Mouse (Mus musculus): ENCODE data around the gene Lgals3bp. TPM values are rescaled to one million over a fixed set of nuclear protein-coding genes. Genes with fewer than 3 reads are reported as not detected.
A peak's percentile ranks its signal among the peaks of the same experiment; 100 is the strongest.

The Lgals3bp gene
- polyA plus RNA-seq, 1 experiment from 2014 or later, result 13.0 TPM

- no peak overlapping the region for H3K9ac ChIP-seq (ENCODE audit: low read depth, low read length)
- H3K27ac ChIP-seq (ENCODE audit: low read depth, low read length), result no peak overlapping the region
- H3K27me3 ChIP-seq (ENCODE audit: control insufficient read depth, insufficient read depth, low read length), result no peaks in the 10 kb centered on the region
- no peak overlapping the region for H3K4me3 ChIP-seq (ENCODE audit: low read length)
- no peak overlapping the region for H3K4me2 ChIP-seq (replicated peaks; ENCODE audit: low read depth, low read length)
- H3K36me3 ChIP-seq (ENCODE audit: control insufficient read depth, insufficient read depth, low read length), result peaks cover 23% of the 10 kb centered on the region
- no peak for ATAC-seq (ENCODE audit: low FRiP score, low TSS enrichment)
- WGBS, result 93% methylated on average over 7 of the region's 7 CpGs
- peaks cover 26% of the 10 kb centered on the region for H3K4me1 ChIP-seq (ENCODE audit: control insufficient read depth, insufficient read depth, low read length)
- H3K9me3 ChIP-seq (ENCODE audit: control insufficient read depth, low read length), result no peaks in the 10 kb centered on the region
Measured at GRCm38 (mm10) chr11:118416046-118416445, 14.2 kb upstream of the Lgals3bp start.

- Histone ChIP-seq H3K36me3 (ENCODE audit: control insufficient read depth, insufficient read depth, low read length) (peaks cover 27% of the 10 kb centered on the region), H3K27me3 (ENCODE audit: control insufficient read depth, insufficient read depth, low read length) (no peaks in the 10 kb centered on the region), H3K4me2 (replicated peaks; ENCODE audit: low read depth, low read length) (no peak overlapping the region), H3K9ac (ENCODE audit: low read depth, low read length) (no peak overlapping the region), H3K4me3 (ENCODE audit: low read length) (no peak overlapping the region), H3K9me3 (ENCODE audit: control insufficient read depth, low read length) (no peaks in the 10 kb centered on the region), H3K4me1 (ENCODE audit: control insufficient read depth, insufficient read depth, low read length) (peaks cover 30% of the 10 kb centered on the region), H3K27ac (ENCODE audit: low read depth, low read length) (no peak overlapping the region)
- ATAC-seq (ENCODE audit: low FRiP score, low TSS enrichment), result no peak
- WGBS, result 92% methylated on average over 6 of the region's 6 CpGs
Measured at GRCm38 (mm10) chr11:118415630-118416029, 13.7 kb upstream of the Lgals3bp start.

- Histone ChIP-seq H3K36me3 (ENCODE audit: control insufficient read depth, insufficient read depth, low read length) (peaks cover 38% of the 10 kb centered on the region), H3K9me3 (ENCODE audit: control insufficient read depth, low read length) (no peaks in the 10 kb centered on the region), H3K9ac (ENCODE audit: low read depth, low read length) (no peak overlapping the region), H3K4me1 (ENCODE audit: control insufficient read depth, insufficient read depth, low read length) (peaks cover 34% of the 10 kb centered on the region), H3K4me3 (ENCODE audit: low read length) (no peak overlapping the region), H3K27me3 (ENCODE audit: control insufficient read depth, insufficient read depth, low read length) (no peaks in the 10 kb centered on the region), H3K4me2 (replicated peaks; ENCODE audit: low read depth, low read length) (no peak overlapping the region), H3K27ac (ENCODE audit: low read depth, low read length) (no peak overlapping the region)
- WGBS, result 81% methylated on average over 5 of the region's 5 CpGs
- no peak for ATAC-seq (ENCODE audit: low FRiP score, low TSS enrichment)
Measured at GRCm38 (mm10) chr11:118414270-118414669, 12.4 kb upstream of the Lgals3bp start.

- Histone ChIP-seq H3K4me2 (replicated peaks; ENCODE audit: low read depth, low read length) (no peak overlapping the region), H3K9me3 (ENCODE audit: control insufficient read depth, low read length) (no peaks in the 10 kb centered on the region), H3K4me3 (ENCODE audit: low read length) (no peak overlapping the region), H3K27me3 (ENCODE audit: control insufficient read depth, insufficient read depth, low read length) (no peaks in the 10 kb centered on the region), H3K9ac (ENCODE audit: low read depth, low read length) (no peak overlapping the region), H3K27ac (ENCODE audit: low read depth, low read length) (no peak overlapping the region), H3K4me1 (ENCODE audit: control insufficient read depth, insufficient read depth, low read length) (peaks cover 32% of the 10 kb centered on the region), H3K36me3 (ENCODE audit: control insufficient read depth, insufficient read depth, low read length) (peaks cover 48% of the 10 kb centered on the region)
- ATAC-seq (ENCODE audit: low FRiP score, low TSS enrichment), result no peak
- 73% methylated on average over 4 of the region's 4 CpGs for WGBS
Measured at GRCm38 (mm10) chr11:118413055-118413454, 11.2 kb upstream of the Lgals3bp start.

GRCm38 (mm10) chr11:118412601-118413000, 10.7 kb upstream of the Lgals3bp start:
- WGBS, result 84% methylated on average over 2 of the region's 2 CpGs
- Histone ChIP-seq H3K4me1 (ENCODE audit: control insufficient read depth, insufficient read depth, low read length) (peaks cover 28% of the 10 kb centered on the region), H3K4me3 (ENCODE audit: low read length) (no peak overlapping the region), H3K4me2 (replicated peaks; ENCODE audit: low read depth, low read length) (no peak overlapping the region), H3K9ac (ENCODE audit: low read depth, low read length) (no peak overlapping the region), H3K36me3 (ENCODE audit: control insufficient read depth, insufficient read depth, low read length) (peaks cover 53% of the 10 kb centered on the region), H3K27ac (ENCODE audit: low read depth, low read length) (no peak overlapping the region), H3K27me3 (ENCODE audit: control insufficient read depth, insufficient read depth, low read length) (no peaks in the 10 kb centered on the region), H3K9me3 (ENCODE audit: control insufficient read depth, low read length) (no peaks in the 10 kb centered on the region)
- ATAC-seq (ENCODE audit: low FRiP score, low TSS enrichment), result no peak

- ATAC-seq (ENCODE audit: low FRiP score, low TSS enrichment), result peak; percentile 37; the same call in 1 of the 2 replicates
- no peak overlapping the region for H3K4me2 ChIP-seq (replicated peaks; ENCODE audit: low read depth, low read length)
- no peaks in the 10 kb centered on the region for H3K27me3 ChIP-seq (ENCODE audit: control insufficient read depth, insufficient read depth, low read length)
- WGBS, result 56% methylated on average over 8 of the region's 8 CpGs
- peaks cover 25% of the 10 kb centered on the region for H3K4me1 ChIP-seq (ENCODE audit: control insufficient read depth, insufficient read depth, low read length)
- H3K9ac ChIP-seq (ENCODE audit: low read depth, low read length), result no peak overlapping the region
- no peak overlapping the region for H3K27ac ChIP-seq (ENCODE audit: low read depth, low read length)
- no peaks in the 10 kb centered on the region for H3K9me3 ChIP-seq (ENCODE audit: control insufficient read depth, low read length)
- H3K36me3 ChIP-seq (ENCODE audit: control insufficient read depth, insufficient read depth, low read length), result peaks cover 62% of the 10 kb centered on the region
- H3K4me3 ChIP-seq (ENCODE audit: low read length), result no peak overlapping the region
Measured at GRCm38 (mm10) chr11:118411271-118411670, 9.4 kb upstream of the Lgals3bp start.

GRCm38 (mm10) chr11:118410479-118410878, 8.6 kb upstream of the Lgals3bp start:
- no peak overlapping the region for H3K4me2 ChIP-seq (replicated peaks; ENCODE audit: low read depth, low read length)
- H3K4me3 ChIP-seq (ENCODE audit: low read length), result no peak overlapping the region
- no peaks in the 10 kb centered on the region for H3K27me3 ChIP-seq (ENCODE audit: control insufficient read depth, insufficient read depth, low read length)
- H3K27ac ChIP-seq (ENCODE audit: low read depth, low read length), result no peak overlapping the region
- H3K9me3 ChIP-seq (ENCODE audit: control insufficient read depth, low read length), result no peaks in the 10 kb centered on the region
- WGBS, result 69% methylated on average over 10 of the region's 10 CpGs
- ATAC-seq (ENCODE audit: low FRiP score, low TSS enrichment), result no peak
- peaks cover 25% of the 10 kb centered on the region for H3K4me1 ChIP-seq (ENCODE audit: control insufficient read depth, insufficient read depth, low read length)
- peaks cover 65% of the 10 kb centered on the region for H3K36me3 ChIP-seq (ENCODE audit: control insufficient read depth, insufficient read depth, low read length)
- H3K9ac ChIP-seq (ENCODE audit: low read depth, low read length), result no peak overlapping the region

- no peak for ATAC-seq (ENCODE audit: low FRiP score, low TSS enrichment)
- Histone ChIP-seq H3K9me3 (ENCODE audit: control insufficient read depth, low read length) (no peaks in the 10 kb centered on the region), H3K27me3 (ENCODE audit: control insufficient read depth, insufficient read depth, low read length) (no peaks in the 10 kb centered on the region), H3K4me2 (replicated peaks; ENCODE audit: low read depth, low read length) (no peak overlapping the region), H3K4me1 (ENCODE audit: control insufficient read depth, insufficient read depth, low read length) (peaks cover 25% of the 10 kb centered on the region), H3K4me3 (ENCODE audit: low read length) (no peak overlapping the region), H3K9ac (ENCODE audit: low read depth, low read length) (no peak overlapping the region), H3K27ac (ENCODE audit: low read depth, low read length) (no peak overlapping the region), H3K36me3 (ENCODE audit: control insufficient read depth, insufficient read depth, low read length) (peaks cover 61% of the 10 kb centered on the region)
- WGBS, result 76% methylated on average over 1 of the region's 1 CpGs
Measured at GRCm38 (mm10) chr11:118410073-118410444, 8.2 kb upstream of the Lgals3bp start.

GRCm38 (mm10) chr11:118409106-118410072, 7.5 kb upstream of the Lgals3bp start:
- H3K9me3 ChIP-seq (ENCODE audit: control insufficient read depth, low read length), result no peaks in the 10 kb centered on the region
- H3K27me3 ChIP-seq (ENCODE audit: control insufficient read depth, insufficient read depth, low read length), result no peaks in the 10 kb centered on the region
- no peak overlapping the region for H3K27ac ChIP-seq (ENCODE audit: low read depth, low read length)
- no peak for ATAC-seq (ENCODE audit: low FRiP score, low TSS enrichment)
- no peak overlapping the region for H3K4me2 ChIP-seq (replicated peaks; ENCODE audit: low read depth, low read length)
- peaks cover 31% of the 10 kb centered on the region for H3K4me1 ChIP-seq (ENCODE audit: control insufficient read depth, insufficient read depth, low read length)
- H3K4me3 ChIP-seq (ENCODE audit: low read length), result no peak overlapping the region
- 68% methylated on average over 12 of the region's 12 CpGs for WGBS
- 0 out of 2 replicates have a peak overlapping the region, but pooled peaks have one; percentile 0 for H3K9ac ChIP-seq (ENCODE audit: low read depth, low read length)
- H3K36me3 ChIP-seq (ENCODE audit: control insufficient read depth, insufficient read depth, low read length), result peaks cover 54% of the 10 kb centered on the region

Data from kidney, embryonic 14.5 days (tissue).